Mouse (Mus musculus) liver, embryonic 15.5 days (tissue): Measurements from ENCODE around the gene Olfr555. TPM values are rescaled to one million over a fixed set of nuclear protein-coding genes. Genes with fewer than 3 reads are reported as not detected.
"Not testable (repeated sequence)": the region's sequence is repeated elsewhere in the genome, so short reads cannot be mapped to it uniquely, and the experiment has no call there.

Source experiments
- ATAC-seq: fragments of 200-750 bp; cut with Nextera tagmentation; 2 replicates; pipeline ENCODE4 v1.8.0; 2017; ENCODE audit warnings: moderate number of reproducible peaks, mild to moderate bottlenecking, moderate library complexity; ENCODE audit not compliant: insufficient read depth
- H3K27ac ChIP-seq: fragments of 300-500 bp; sonication (generic); replicated peaks from 2 replicates; pipeline ENCODE4 v1.5.1; 2015; ENCODE audit warnings: mild to moderate bottlenecking, inconsistent platforms
- H3K27me3 ChIP-seq: fragments of 300-500 bp; sonication (generic); 2 replicates; pipeline ENCODE4 v1.6.1; 2015; ENCODE audit warnings: mild to moderate bottlenecking, inconsistent platforms
- H3K36me3 ChIP-seq: fragments of 300-500 bp; sonication (generic); replicated peaks from 2 replicates; pipeline ENCODE4 v1.6.1; 2015; ENCODE audit warnings: moderate library complexity, mild to moderate bottlenecking, inconsistent platforms
- H3K4me1 ChIP-seq: fragments of 300-500 bp; sonication (generic); replicated peaks from 2 replicates; pipeline ENCODE4 v1.6.1; 2015; ENCODE audit warnings: inconsistent platforms
- H3K4me2 ChIP-seq: fragments of 300-500 bp; sonication (generic); 2 replicates; pipeline ENCODE4 v1.6.1; 2015; ENCODE audit warnings: moderate library complexity, mild to moderate bottlenecking, inconsistent platforms
- H3K4me3 ChIP-seq: fragments of 300-500 bp; sonication (generic); replicated peaks from 2 replicates; pipeline ENCODE4 v1.5.1; 2015; ENCODE audit warnings: mild to moderate bottlenecking, inconsistent platforms
- H3K9ac ChIP-seq: fragments of 300-500 bp; sonication (generic); 2 replicates; pipeline ENCODE4 v1.6.1; 2015; ENCODE audit warnings: moderate library complexity, mild to moderate bottlenecking, inconsistent platforms
- H3K9me3 ChIP-seq: fragments of 300-500 bp; sonication (generic); replicated peaks from 2 replicates; pipeline ENCODE4 v1.6.1; 2016; ENCODE audit warnings: inconsistent platforms
- WGBS: fragments of 180-500 bp; shearing (Covaris S2); methylation state at CpG from one replicate; pipeline ENCODE4 v1.1.7; 2015; ENCODE audit warnings: mixed read lengths; ENCODE audit not compliant: insufficient replicate concordance; 5-methylcytosine and 5-hydroxymethylcytosine counted together
- polyA plus RNA-seq: library from polyadenylated mRNA; unstranded; fragments of >200 nt; fragmentation: Nextera tagmentation; extraction: Ambion mirVana; gene quantifications from 2 replicates; pipeline ENCODE4 v1.2.1, GENCODE M21; 2015

Olfr555 gene
- polyA plus RNA-seq = not detected in 2 replicates

GRCm38 (mm10) chr7:102658523-102658922 is at the start of gene Olfr555:
Gene Olfr555 (plus strand): TSS chr7:102658823.
- Histone ChIP-seq H3K27ac (no peak within 1 kb of the TSS), H3K9ac (no peak within 1 kb of the TSS), H3K4me2 (no peak within 1 kb of the TSS), H3K27me3 (no peaks in the 10 kb centered on the region), H3K4me3 (no peak within 1 kb of the TSS), H3K36me3 (no peaks in the 10 kb centered on the region), H3K4me1 (no peaks in the 10 kb centered on the region), H3K9me3 (no peaks in the 10 kb centered on the region)
- ATAC-seq = no peak
- 48% methylated on average over 1 of the region's 1 CpGs for WGBS

- no peaks in the 10 kb centered on the region for H3K36me3 ChIP-seq
- H3K4me3 ChIP-seq = no peak within 1 kb of the TSS
- no peak within 1 kb of the TSS for H3K4me2 ChIP-seq
- no peak within 1 kb of the TSS for H3K27ac ChIP-seq
- no peaks in the 10 kb centered on the region for H3K27me3 ChIP-seq
- no peak for ATAC-seq
- H3K4me1 ChIP-seq = no peaks in the 10 kb centered on the region
- H3K9ac ChIP-seq = no peak within 1 kb of the TSS
- H3K9me3 ChIP-seq = no peaks in the 10 kb centered on the region
These were observed 40.5 kb upstream of the Olfr555 start, which contains the start of gene Olfr553 for GRCm38 (mm10) chr7:102618118-102618517. Gene Olfr553 (minus strand): TSS chr7:102618218.

GRCm38 (mm10) chr7:102619608-102620007 is 39.0 kb upstream of the Olfr555 start:
- no peak overlapping the region for H3K27ac ChIP-seq
- H3K27me3 ChIP-seq = no peaks in the 10 kb centered on the region
- no peak overlapping the region for H3K4me2 ChIP-seq
- H3K4me1 ChIP-seq = no peaks in the 10 kb centered on the region
- H3K36me3 ChIP-seq = no peaks in the 10 kb centered on the region
- no peak for ATAC-seq
- H3K4me3 ChIP-seq = no peak overlapping the region
- 39% methylated on average over 5 of the region's 5 CpGs for WGBS
- no peaks in the 10 kb centered on the region for H3K9me3 ChIP-seq
- no peak overlapping the region for H3K9ac ChIP-seq

DNA sequence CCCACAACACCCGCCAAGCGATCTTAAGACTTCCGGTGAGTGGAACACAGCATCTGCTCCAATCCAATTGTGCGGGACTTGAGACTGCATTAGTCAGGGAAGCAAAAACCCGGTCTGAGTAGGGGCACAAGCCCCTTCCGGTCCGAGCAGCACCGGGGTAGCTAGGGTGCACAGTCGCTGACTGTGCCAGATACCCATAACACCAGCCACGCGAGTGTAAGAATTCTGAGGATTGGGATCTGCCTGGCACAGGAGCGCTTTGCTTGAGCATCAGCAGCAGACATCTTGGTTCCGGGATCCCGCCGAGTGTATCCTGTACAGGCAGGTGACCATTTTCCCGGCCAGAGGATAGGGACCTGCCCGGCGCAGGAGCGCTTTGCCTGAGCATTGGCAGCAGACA is 38.3 kb upstream of the Olfr555 start:
- 77% methylated on average over 19 of the region's 19 CpGs for WGBS
- H3K27ac ChIP-seq, H3K9me3 ChIP-seq, H3K9ac ChIP-seq, ATAC-seq, H3K4me3 ChIP-seq, H3K4me1 ChIP-seq, H3K36me3 ChIP-seq, H3K27me3 ChIP-seq, H3K4me2 ChIP-seq: not testable (repeated sequence)

DNA sequence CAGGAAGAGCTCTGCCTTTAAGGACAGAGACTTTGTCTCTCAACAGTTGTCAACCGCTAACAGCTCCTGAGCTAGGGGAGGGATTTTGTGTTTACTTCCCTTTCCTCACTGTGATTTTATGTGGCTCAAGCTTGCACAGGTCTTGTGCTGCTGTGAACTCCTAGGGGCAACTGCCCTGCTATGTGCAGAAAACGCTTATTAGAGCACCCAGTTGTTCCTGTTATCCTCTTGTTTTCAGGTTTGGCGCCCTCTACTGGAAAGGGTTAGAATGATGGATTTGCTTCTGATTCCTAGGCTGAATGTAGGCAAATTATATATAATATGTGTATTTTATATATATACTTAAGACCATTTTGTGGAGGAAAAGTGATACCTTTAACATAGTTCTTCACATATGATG is 22.0 kb upstream of the Olfr555 start:
- Histone ChIP-seq H3K36me3 (no peaks in the 10 kb centered on the region), H3K27me3 (no peaks in the 10 kb centered on the region), H3K4me3 (no peak overlapping the region), H3K4me2 (no peak overlapping the region), H3K4me1 (no peaks in the 10 kb centered on the region), H3K9ac (no peak overlapping the region), H3K27ac (no peak overlapping the region), H3K9me3 (no peaks in the 10 kb centered on the region)
- WGBS = 13% methylated on average over 3 of the region's 3 CpGs
- ATAC-seq = no peak

GRCm38 (mm10) chr7:102638132-102638531 is 20.5 kb upstream of the Olfr555 start, which contains the start of gene Olfr554:
Gene Olfr554 (plus strand): TSS chr7:102638432.
- H3K27me3 ChIP-seq = no peaks in the 10 kb centered on the region
- H3K9ac ChIP-seq = no peak within 1 kb of the TSS
- H3K4me1 ChIP-seq = no peaks in the 10 kb centered on the region
- H3K27ac ChIP-seq = no peak within 1 kb of the TSS
- ATAC-seq = no peak
- WGBS = 35% methylated on average over 1 of the region's 1 CpGs
- no peak within 1 kb of the TSS for H3K4me3 ChIP-seq
- H3K9me3 ChIP-seq = no peaks in the 10 kb centered on the region
- no peaks in the 10 kb centered on the region for H3K36me3 ChIP-seq
- H3K4me2 ChIP-seq = no peak within 1 kb of the TSS

GRCm38 (mm10) chr7:102644945-102645344 is 13.7 kb upstream of the Olfr555 start:
- not testable (repeated sequence) for H3K27me3 ChIP-seq, H3K4me3 ChIP-seq, H3K36me3 ChIP-seq, H3K9me3 ChIP-seq, H3K27ac ChIP-seq, H3K9ac ChIP-seq, H3K4me1 ChIP-seq, H3K4me2 ChIP-seq, ATAC-seq
- WGBS = 69% methylated on average over 4 of the region's 4 CpGs

DNA sequence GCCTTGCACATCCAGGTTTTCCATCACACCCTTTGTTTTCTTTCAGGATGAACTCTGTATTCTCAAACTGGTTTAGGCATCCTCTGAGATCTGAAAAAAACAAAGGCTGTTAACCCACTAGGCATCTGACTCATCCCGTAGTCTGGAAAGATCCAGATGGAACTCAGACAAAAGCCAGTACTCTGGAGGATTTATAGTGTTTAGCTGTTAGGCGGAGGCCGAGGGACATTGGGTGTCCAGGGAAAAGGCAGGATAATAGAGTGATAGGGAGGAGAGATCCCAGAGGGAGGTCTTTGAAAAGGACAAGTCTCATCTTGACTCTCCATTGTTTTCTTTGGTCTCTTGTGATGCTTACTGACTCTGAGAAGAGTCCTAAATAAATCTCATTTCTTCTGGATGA is 6.0 kb downstream of the Olfr555 start, which contains the start of gene Olfr556:
Gene Olfr556, plus strand, starts transcription at position 301 of the 400 bp plus-strand sequence.
- Histone ChIP-seq H3K4me1 (no peaks in the 10 kb centered on the region), H3K9ac (no peak within 1 kb of the TSS), H3K27ac (no peak within 1 kb of the TSS), H3K4me3 (no peak within 1 kb of the TSS), H3K27me3 (no peaks in the 10 kb centered on the region), H3K36me3 (no peaks in the 10 kb centered on the region), H3K9me3 (no peaks in the 10 kb centered on the region), H3K4me2 (no peak within 1 kb of the TSS)
- ATAC-seq = no peak
- WGBS = 41% methylated on average over 3 of the region's 3 CpGs

- H3K36me3 ChIP-seq = no peaks in the 10 kb centered on the region
- WGBS = 25% methylated on average over 2 of the region's 2 CpGs
- no peak overlapping the region for H3K27ac ChIP-seq
- no peaks in the 10 kb centered on the region for H3K4me1 ChIP-seq
- H3K4me2 ChIP-seq = no peak overlapping the region
- no peak overlapping the region for H3K9ac ChIP-seq
- no peak overlapping the region for H3K4me3 ChIP-seq
- no peak for ATAC-seq
- H3K9me3 ChIP-seq = no peaks in the 10 kb centered on the region
- no peaks in the 10 kb centered on the region for H3K27me3 ChIP-seq
These were observed 6.8 kb downstream of the Olfr555 start for GRCm38 (mm10) chr7:102665378-102665777.

GRCm38 (mm10) chr7:102676225-102676624 is 17.6 kb downstream of the Olfr555 start:
- 65% methylated on average over 2 of the region's 2 CpGs for WGBS
- no peak for ATAC-seq

DNA sequence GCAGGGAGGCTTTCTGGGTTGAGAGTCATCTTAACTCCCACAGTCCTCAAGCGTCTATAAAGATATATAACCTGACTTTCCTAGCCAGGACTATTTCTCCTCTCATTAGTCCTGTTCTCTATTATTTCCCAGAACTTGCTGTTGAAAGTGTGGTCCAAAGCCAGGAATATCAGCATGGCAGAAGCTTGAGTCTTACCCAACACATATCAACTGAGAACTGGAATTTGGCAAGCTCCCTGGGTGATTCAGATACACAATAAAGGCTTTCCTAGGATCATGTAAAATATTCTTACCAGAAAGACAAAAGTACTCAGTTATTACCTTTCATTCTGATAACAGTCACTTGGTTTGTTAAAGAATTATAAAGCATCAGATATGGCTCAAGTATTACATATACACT is 23.3 kb downstream of the Olfr555 start:
- no peak for ATAC-seq
- WGBS = 92% methylated on average over 1 of the region's 1 CpGs

More at GRCm38 (mm10) chr7:102676225-102676624, 17.6 kb downstream of the Olfr555 start:
- Histone ChIP-seq H3K9me3 (no peaks in the 10 kb centered on the region), H3K27ac (no peak overlapping the region), H3K4me1 (no peaks in the 10 kb centered on the region), H3K4me3 (no peak overlapping the region), H3K36me3 (no peaks in the 10 kb centered on the region), H3K4me2 (no peak overlapping the region), H3K9ac (no peak overlapping the region), H3K27me3 (no peaks in the 10 kb centered on the region)

GRCm38 (mm10) chr7:102686944-102687501 is 28.4 kb downstream of the Olfr555 start, which contains the start of gene Trim68:
Gene Trim68 (minus strand): TSS chr7:102687327.
- peak; percentile 96 for ATAC-seq
- Histone ChIP-seq H3K9ac (peak within 1 kb of the TSS; percentile 50; the same call in 1 of the 2 replicates), H3K27ac (no peak within 1 kb of the TSS), H3K4me2 (peak within 1 kb of the TSS; percentile 74), H3K36me3 (no peaks in the 10 kb centered on the region), H3K4me3 (peak within 1 kb of the TSS; percentile 56), H3K27me3 (no peaks in the 10 kb centered on the region), H3K4me1 (no peaks in the 10 kb centered on the region), H3K9me3 (no peaks in the 10 kb centered on the region)
- WGBS = under 1% methylated on average over 40 of the region's 40 CpGs

More for the DNA sequence above, 23.3 kb downstream of the Olfr555 start:
- Histone ChIP-seq H3K9ac (no peak overlapping the region), H3K27ac (no peak overlapping the region), H3K4me1 (no peaks in the 10 kb centered on the region), H3K36me3 (no peaks in the 10 kb centered on the region), H3K4me3 (no peak overlapping the region), H3K9me3 (no peaks in the 10 kb centered on the region), H3K27me3 (no peaks in the 10 kb centered on the region), H3K4me2 (no peak overlapping the region)
